Mouse (Mus musculus) forelimb bud, embryonic 11.5 days (tissue): Measurements from ENCODE around the gene 0610009B22Rik.
"Not testable (repeated sequence)": the region's sequence is repeated elsewhere in the genome, so short reads cannot be mapped to it uniquely, and the experiment has no call there.

Source experiments
- DNase-seq: peaks from one replicate; pipeline ENCODE4 v3.0.0-alpha.2; 2012; ENCODE audit warnings: low read depth, low spot score

The 0610009B22Rik gene

DNA sequence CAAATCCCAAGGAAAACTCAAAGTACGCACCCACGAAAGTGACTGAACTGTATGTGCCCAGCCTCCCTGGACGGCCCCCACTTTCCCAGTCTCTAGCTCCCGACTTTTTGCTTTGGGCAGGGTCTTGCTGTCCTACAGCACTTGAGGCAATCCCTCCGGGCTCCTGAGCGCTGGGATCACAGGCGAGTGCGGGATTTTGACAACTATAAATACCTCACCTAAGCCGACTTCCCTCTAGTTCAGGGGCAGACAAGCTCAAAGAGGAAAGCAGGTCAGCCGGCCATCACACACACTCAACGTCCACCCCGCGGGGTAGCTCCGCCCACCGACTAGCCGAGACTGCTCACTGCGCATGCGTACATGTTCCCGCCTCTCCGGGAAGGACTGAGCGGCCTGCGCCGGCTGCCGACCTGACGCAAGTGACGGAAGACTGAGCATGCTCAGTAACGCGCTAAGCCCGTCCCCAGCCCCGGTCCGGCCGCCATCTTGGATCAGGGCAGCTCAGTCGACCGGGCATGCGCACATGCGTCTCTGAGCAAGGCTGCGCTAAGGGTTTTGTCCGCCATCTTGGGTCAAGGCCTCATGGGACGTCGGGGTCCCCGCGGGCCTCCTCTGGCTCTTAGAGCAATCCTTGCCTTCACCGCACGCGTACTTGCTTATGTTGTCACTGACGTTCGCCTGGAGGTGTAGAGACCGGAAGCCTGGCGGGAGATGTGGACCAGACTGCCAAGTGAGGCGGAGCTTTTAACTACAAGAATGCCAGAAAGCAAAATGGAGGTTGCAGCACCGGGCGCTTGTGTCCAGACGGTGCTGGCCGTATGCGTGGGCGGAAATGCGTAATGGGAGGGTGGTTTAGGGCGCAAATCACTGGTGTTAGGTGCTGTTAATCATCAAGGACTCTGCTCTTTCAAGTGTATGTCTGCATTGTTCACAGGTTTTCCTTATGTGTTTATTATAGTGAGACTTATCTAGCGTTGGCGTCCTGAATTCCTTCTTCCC lies at the start of gene 0610009B22Rik:
Gene 0610009B22Rik, minus strand, starts transcription at position 545 of the 999 bp plus-strand sequence.
- peak; percentile 100 for DNase-seq

DNA sequence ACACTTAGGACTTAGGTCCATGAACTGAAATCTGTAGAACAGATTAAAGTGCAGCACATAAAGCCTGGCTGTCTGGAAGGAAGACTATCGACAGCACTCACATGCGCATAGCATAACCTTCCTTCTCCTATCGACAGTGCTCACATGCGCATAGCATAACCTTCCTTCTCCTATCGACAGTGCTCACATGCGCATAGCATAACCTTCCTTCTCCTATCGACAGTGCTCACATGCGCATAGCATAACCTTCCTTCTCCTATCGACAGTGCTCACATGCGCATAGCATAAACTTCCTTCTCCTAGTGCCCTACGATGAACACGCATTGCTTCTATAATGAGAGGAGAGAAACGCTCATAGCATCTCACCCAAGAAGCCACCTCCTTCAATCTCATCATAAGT lies 45.5 kb upstream of the 0610009B22Rik start:
- DNase-seq = not testable (repeated sequence)

DNA sequence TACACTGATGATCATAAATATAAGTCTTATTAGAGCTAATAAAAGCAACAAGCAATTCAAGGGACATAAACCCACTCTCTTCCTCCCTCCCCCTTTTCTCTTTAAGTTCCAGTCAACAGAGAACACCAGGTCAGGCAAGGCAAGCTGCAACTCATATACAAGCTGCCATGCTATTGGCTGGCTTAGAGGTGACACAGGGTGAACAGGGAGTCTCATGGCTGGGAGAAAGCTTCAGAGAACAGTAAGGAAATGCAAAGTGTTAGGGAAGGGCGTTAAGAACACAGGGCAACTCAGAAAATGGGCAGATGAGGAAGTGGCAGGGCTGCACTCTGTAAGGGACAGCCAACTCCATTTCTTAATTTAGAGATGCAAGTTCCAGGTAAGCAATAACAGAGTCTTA lies 44.2 kb upstream of the 0610009B22Rik start:
- no peak for DNase-seq

DNA sequence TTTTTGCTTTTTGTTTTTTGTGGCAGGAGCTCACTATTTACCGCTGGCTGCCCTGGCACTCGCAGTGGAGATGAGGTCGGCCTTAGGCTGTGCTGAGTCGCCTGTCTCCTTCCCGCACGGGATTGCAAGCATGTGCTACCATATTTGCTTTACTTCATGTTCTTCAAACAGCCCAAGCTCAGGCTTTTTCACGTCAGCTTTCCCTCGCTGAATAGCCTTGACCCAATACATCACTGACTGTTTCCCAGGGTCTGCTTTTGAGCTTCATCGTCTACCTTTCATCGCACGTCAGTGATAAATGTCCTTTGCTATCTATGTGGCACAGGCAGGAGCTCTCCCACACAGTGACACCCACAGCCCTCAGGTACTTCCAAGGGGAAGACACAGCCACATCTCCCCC lies 32.4 kb upstream of the 0610009B22Rik start:
- DNase-seq = no peak

DNA sequence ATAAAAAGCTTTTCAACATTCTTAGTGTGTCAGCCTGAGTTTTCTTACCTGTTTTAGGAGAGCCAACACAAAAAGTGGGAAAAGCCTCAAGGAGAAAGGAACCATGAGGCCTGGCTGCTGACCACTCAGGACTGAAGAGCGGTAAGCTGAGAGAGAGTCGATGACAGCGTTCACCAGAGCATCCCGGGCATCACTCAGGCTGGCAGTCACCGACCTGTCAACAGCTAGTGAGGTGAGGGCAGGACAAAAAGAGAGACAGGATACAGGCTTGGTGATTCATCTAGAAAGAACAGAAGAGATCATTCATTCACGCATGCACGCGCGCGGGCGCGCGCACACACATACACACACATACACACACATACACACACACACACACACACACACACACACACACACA lies 18.4 kb upstream of the 0610009B22Rik start:
- no peak for DNase-seq

DNA sequence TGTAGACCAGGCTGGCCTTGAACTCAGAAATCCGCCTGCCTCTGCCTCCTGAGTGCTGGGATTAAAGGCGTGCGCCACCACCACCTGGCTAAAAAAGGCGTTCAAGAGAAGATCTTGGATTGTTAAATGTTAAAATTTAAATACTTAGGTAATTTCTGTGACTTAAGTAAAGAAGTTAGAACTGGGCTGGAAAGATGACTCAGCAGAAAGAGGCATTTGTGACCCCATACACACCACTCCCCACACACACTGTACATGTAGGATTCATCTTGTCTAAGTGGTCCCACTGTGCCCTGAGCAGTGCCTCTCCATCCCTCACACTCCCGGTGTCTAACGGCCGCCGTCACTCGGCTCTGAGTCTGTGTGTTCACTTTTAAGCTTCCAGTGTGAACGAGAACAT lies 17.8 kb upstream of the 0610009B22Rik start:
- DNase-seq = no peak

DNA sequence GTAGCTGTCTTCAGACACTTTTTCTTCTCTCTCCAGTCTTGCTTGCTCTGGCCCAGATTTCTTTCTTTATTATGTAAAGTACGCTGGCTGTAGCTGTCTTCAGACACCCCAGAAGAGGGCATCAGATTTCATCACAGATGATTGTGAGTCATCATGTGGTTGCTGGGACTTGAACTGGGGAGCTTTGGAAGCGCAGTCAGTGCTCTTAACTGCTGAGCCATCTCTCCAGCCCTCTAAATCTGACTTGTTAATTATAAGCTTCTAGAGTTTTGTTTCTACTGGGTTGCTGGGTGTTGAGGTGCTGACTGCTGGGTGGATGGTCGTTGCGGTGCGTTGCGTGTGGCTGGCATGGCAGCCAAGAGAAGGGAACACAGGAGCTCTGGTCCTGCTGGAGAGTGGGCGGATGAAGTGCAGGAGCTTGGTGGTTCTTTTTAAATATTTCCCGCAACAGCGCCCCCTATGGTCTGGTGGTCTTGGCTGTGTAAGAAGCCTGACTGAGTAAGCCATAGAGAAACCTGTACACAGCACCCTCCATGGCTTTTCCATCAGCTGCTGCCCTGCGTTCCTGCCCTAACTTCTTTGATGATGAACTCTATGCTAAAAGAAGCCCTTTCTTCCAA lies 14.8 kb upstream of the 0610009B22Rik start:
- DNase-seq = peak; percentile 31

DNA sequence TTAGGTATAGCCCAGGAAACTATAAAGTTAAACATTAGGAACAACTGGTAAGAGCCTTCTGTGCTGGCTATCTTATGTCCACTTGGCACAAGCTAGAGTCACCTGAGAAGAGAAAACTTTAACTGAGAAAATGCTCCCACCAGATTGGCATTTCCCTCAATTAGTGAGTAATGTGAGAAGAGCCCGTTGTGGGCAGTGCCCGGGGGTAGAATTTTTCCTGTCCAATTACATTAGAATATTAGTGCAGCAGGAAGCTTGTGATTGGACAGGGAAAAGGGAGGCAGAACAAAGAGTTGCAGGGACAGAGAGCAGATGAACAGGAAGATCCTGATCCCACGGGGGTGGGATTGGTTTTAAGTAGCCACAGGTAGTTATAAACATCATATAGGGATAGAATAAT lies 14.2 kb upstream of the 0610009B22Rik start:
- DNase-seq = no peak

DNA sequence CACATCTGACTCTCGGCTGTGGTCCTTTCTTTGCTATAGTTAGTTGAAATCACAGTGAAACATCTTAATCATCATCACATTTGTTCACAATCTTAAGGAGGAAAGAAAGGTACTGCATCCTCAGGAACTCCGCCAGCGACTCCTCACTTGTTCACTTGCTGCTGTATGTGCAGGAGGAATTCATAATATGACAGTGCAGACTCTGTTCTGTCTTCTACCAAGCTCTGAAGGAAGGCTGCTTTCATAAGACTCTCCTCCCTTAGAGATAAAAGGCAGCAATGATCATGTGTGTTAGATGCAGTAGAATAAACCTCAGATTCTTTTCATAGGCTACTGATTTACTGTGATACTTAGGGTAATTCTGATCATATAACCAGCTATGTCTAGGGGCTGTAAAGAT lies 6.3 kb upstream of the 0610009B22Rik start:
- no peak for DNase-seq

DNA sequence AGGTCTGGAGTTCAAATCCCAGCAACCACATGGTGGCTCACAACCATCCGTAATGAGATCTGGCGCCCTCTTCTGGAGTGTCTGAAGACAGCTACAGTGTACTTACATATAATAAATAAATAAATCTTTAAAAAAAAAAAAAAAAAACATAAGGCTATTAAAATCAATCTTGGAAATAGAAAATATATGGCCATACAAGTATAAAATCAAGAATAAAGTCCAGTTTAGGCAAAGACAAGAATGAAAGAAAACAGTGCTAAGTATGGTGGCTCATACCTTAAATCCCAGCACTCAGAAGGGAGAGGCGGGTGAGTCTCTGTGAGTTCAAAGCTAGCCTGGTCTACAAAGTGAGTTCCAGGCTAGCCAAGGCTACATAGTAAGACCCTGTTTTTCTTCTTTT lies 1.9 kb upstream of the 0610009B22Rik start:
- not testable (repeated sequence) for DNase-seq

DNA sequence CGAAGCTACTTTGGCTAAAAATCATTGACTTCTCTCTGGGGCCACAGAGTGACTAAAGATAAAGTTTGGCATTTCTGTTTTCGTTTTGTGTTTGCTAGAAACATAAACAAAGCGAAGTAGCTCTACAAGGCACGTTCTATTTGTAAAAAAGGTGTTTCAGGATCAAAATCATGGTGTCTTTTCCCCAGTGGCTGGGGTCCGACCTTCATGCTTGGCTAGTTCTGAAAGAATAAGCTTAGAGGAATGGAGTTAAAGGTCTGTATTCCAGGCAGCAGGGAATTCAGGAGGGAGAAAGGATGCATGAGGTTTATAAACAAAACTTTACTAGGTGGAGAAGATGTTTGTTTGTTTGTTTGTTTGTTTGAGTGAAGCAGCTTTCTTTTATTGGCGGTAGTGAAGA lies 669 bp upstream of the 0610009B22Rik start:
- DNase-seq = no peak

DNA sequence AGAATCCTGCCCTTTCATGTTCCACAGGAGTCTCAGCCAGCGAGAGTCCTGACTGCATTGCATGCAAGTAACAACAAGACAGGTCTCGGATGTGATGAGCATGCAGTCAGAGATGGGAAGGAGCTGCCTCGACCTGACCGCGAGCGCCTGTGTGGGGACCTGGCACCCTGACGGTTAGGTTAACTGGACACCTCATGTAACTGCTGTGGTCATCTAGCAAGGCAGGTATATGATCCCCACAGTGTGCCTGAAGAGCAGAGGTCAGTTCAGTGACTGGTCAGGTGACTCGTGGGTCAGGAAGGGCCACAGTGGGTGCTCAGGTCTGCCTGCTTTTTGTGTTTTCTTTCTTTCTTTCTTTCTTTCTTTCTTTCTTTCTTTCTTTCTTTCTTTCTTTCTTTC lies 6.7 kb downstream of the 0610009B22Rik start:
- DNase-seq = no peak

DNA sequence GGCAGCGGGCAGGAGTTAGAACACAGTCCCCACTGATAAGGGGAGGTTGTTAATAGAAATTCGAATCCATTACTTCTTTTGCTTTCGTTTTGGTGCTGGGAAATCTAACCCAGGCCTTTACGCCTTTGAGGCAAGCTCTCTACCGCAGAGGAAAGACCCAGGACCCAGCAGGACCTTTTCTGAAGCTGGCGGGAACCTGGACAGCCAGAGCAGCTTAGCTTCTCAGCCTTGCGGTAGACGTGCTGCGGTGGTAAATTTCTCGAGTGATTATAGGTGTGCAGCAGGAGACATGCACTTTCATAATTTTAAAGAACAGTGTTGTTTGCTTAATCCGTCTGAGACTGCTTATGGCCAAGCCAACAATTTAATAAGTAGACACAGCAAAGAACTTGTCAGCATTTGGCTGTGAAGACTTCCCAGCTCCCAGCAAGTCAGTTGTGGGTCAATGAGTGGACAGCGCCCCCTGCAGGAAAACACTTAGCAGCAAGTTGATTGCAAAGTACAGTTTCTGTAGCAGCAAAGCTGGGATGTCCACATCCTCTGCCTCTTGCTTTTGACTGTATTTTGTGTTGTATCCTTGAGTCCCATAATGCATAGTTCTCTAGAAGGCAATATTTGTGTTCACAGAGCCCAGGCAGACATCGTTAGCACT lies 7.2 kb downstream of the 0610009B22Rik start:
- DNase-seq = peak; percentile 84

DNA sequence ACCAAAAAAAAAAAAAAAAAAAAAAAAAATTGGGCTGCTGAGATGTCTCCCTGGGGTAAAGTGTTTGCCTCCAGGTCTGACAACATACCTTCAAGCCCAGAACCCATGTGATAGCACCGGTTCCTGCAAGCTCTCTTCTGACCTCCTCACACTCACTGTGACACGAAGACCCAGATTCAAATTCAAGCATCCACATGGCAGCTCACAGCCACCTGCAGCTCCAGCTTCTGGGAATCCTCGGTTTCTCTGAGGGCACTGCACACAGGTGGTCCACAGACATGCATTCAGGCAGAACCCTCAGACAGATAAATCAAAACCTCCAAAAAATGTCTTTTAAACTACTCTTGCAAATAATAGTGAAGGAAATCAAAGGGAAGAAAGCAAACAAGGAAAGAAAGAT lies 9.2 kb downstream of the 0610009B22Rik start:
- DNase-seq = no peak

DNA sequence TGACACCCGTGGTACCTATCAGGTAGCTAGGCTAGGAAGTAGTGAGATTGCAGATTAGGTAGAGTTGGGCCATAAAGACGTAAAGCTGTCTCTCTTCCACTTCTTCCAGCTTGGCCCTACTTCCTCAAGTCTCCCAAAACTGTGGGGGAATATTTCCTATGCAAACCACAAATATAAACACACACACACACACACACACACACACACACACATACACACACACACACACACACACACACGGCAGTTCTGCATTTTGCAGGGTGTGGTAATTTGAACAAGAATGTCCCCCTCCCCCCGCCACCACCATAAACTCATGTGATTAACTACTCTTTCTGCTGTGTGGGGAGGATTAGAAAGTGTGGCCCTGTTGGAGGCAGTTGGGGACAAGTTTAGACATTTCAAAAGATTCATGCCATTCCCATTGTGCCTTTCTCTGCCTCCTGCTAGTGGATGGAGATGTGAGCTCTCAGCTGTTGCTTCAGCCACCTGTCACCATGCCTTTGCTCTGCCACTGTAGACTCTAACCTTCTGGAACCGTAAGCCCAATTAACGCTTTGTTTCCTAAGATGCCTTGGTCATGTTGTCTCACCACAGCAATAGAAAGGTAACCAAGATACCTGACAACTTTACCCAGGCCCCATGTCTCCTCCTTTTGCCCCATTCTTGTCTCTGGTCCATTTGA lies 10.8 kb downstream of the 0610009B22Rik start:
- no peak for DNase-seq

DNA sequence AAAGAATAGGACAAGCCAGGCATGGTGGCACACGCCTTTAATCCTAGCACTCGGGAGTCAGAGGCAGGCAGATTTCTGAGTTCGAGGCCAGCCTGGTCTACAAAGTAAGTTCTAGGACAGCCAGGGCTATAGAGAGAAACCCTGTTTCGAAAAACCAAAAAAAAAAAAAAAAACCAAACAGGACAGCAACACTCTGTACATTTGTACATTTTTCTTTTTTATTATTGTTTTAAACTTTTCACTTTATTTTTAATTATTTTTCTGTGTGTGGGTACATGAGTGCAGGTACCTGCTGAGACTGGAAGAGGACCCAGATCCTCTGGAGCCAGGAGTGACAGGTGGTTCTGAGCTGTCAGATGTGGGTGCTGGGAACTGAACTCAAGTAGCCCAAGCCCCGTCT lies 13.3 kb downstream of the 0610009B22Rik start:
- DNase-seq = no peak

DNA sequence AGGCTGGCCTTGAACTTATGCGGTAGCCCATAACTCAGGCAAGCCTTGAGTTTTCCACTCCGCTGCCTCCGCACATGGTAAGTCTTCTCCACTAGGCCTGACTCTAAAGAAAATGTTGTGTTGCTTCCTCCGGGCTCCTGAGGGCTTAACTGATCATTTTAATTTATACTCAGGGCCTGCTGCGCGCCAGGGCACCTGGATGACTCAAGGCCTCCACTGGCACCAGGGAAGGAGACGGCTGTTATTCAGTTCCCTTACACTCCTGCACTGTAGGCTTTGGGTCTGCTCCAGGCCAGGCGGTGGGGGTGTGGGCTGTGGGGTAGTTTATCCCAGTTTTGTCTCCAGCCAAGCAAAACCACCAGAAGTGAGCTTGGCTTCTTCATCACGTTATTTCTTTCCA lies 15.4 kb downstream of the 0610009B22Rik start:
- no peak for DNase-seq

DNA sequence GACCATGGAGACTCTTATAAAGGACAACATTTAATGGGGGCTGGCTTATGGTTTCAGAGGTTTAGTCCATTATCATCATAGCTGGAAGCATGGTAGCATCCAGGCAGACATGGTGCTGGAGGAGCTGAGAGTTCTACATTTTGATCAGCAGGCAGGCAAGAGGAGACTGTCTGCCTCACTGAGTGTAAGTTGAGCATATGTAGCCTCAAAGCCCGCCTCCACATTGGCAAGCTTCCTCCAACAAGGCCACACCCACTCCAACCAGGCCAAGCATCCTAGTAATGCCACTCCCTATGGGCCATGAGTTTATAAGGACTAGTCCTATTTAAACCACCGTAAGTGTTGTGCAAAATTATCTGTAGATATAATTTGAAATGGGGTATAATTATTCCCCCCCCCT lies 17.3 kb downstream of the 0610009B22Rik start:
- no peak for DNase-seq

DNA sequence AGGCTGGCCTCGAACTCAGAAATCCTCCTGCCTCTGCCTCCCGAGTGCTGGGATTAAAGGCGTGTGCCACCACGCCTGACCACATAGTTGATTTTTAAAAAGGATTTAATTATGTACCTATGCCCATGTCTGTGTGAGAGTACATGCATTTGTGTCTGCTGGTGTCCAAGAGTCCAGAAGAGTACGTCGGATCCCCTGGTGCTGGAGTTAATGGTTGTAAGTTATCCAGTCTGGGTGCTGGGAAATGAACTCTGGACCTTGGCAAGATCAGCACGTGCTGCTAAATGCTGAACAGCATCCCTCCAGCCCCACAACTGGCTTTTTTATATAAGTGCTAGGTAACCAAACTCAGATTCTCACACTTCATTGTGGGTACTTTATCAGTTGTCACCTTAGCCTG lies 17.8 kb downstream of the 0610009B22Rik start:
- DNase-seq = no peak

DNA sequence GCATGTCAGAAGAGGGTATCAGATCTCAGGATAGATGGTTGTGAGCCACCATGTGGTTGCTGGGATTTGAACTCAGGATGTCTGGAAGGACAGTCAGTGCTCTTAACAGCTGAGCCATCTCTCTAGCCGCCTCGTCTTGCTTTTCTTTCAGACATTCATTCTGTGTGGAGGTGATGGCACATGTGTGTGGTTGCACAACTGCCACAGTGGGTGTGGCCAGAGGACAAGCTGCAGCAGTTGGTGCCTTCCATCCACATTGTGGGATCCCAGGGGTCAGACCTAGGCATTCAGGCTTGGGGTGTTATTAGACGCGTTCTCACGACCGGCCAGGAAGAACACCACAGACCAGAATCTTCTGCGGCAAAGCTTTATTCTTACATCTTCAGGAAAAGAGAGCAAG lies 23.9 kb downstream of the 0610009B22Rik start:
- DNase-seq = not testable (repeated sequence)

DNA sequence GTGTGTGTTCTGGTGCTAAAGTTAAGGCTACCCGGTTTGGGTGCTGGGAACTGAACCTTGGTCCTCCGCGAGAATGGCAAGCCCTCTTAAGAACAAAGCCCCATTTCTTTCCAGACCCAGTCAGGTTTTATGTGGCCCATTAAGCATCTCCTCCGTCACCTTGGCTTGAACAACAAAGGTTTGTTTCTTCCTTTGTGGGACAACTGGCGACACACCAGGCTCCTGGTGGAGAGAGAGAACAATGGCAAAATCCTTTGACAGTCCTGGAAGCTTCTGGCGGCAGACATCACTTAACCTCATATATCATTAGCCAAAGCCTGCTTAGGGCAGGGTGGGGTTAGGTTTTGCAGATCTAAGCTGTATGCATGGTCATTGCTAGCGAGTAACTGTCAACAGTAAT lies 26.0 kb downstream of the 0610009B22Rik start:
- no peak for DNase-seq

DNA sequence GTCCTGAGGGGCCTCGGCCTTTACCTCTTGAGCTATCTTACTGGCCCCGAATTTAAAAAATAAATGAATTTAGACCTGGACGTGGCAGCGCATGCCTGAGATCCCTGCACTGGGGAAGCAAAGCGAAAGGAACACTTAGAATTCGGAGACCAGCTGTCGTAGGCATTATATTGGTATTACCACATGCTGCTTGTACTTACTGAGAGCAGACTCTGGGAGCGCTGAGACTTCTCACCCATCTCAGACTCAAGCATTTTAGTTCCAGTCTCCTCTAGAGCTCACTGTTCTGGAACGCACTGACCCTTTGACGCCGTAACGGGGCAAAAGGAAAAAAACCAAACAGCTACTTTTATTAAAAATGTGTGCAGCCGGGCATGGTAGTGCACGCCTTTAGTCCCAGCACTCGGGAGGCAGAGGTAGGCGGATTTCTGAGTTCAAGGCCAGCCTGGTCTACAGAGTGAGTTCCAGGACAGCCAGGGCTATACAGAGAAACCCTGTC lies 26.8 kb downstream of the 0610009B22Rik start:
- no peak for DNase-seq
